Mouse (Mus musculus) MEL (cell line): ENCODE measurements around the gene Gm12248. TPM values are rescaled to one million over a fixed set of nuclear protein-coding genes. Genes with fewer than 3 reads are reported as not detected.

Source experiments
- DNase-seq: peaks from one replicate; pipeline ENCODE4 v3.0.0; 2011; ENCODE audit warnings: low read depth, low spot score
- H3K27ac ChIP-seq: 2 replicates; pipeline ENCODE4 v1.5.1; 2012; ENCODE audit warnings: low read depth, mild to moderate bottlenecking, control low read depth, low read length, moderate library complexity; ENCODE audit not compliant: control insufficient read depth
- H3K27me3 ChIP-seq, 2 experiments: fragments of 150-350 bp in 1 of 2; sonication (generic) in 1 of 2; 2 replicates each; pipeline ENCODE4 v1.6.1; 2012; ENCODE audit warnings: low read length in 2 of 2, mild to moderate bottlenecking in 2 of 2, improper control_type of control experiment in 1 of 2, moderate library complexity in 1 of 2; ENCODE audit not compliant: insufficient read depth in 2 of 2, control insufficient read depth in 1 of 2
- H3K36me3 ChIP-seq, 2 experiments: 2 replicates each; pipeline ENCODE4 v1.6.1; 2012 to 2014; ENCODE audit warnings: low read length in 2 of 2, improper control_type of control experiment in 1 of 2, inconsistent platforms in 1 of 2, mild to moderate bottlenecking in 1 of 2; ENCODE audit not compliant: insufficient read depth in 2 of 2, control insufficient read depth in 1 of 2
- H3K4me1 ChIP-seq, 2 experiments: fragments of 150-350 bp in 1 of 2; sonication (generic) in 1 of 2; 2 replicates each; pipeline ENCODE4 v1.6.1; 2012; ENCODE audit warnings: low read length in 2 of 2, improper control_type of control experiment in 1 of 2, mild to moderate bottlenecking in 1 of 2; ENCODE audit not compliant: insufficient read depth in 2 of 2, control insufficient read depth in 1 of 2
- H3K4me3 ChIP-seq, 2 experiments: fragments of 150-350 bp in 1 of 2; sonication (generic) in 1 of 2; 2 replicates each; pipeline ENCODE4 v1.5.1; 2012; ENCODE audit warnings: low read depth in 2 of 2, low read length in 2 of 2, mild to moderate bottlenecking in 2 of 2, moderate library complexity in 2 of 2, control low read depth in 1 of 2, improper control_type of control experiment in 1 of 2; ENCODE audit not compliant: control insufficient read depth in 1 of 2, insufficient read depth in 1 of 2
- H3K79me2 ChIP-seq: 2 replicates; pipeline ENCODE4 v1.6.1; 2012; ENCODE audit warnings: mild to moderate bottlenecking, low read length, moderate library complexity; ENCODE audit not compliant: control insufficient read depth, poor library complexity, insufficient read depth
- H3K9ac ChIP-seq: 2 replicates; pipeline ENCODE4 v1.6.1; 2012; ENCODE audit warnings: low read depth, mild to moderate bottlenecking, control low read depth, low read length, moderate library complexity; ENCODE audit not compliant: control insufficient read depth, poor library complexity, severe bottlenecking
- H3K9me3 ChIP-seq: fragments of 150-350 bp; sonication (generic); replicated peaks from 2 replicates; pipeline ENCODE4 v1.6.1; 2012; ENCODE audit warnings: mild to moderate bottlenecking, low read length, improper control_type of control experiment, moderate library complexity; ENCODE audit not compliant: insufficient read depth
- CHD1 ChIP-seq: IDR thresholded peaks from 2 replicates; pipeline ENCODE4 v1.6.1; 2012; ENCODE audit warnings: low read depth, mild to moderate bottlenecking, inconsistent platforms, low read length, improper control_type of control experiment
- CTCF ChIP-seq, 3 experiments: IDR thresholded peaks in 2 of 3; conservative IDR thresholded peaks in 1 of 3; 2 replicates each; pipeline ENCODE4 v1.5.1; 2011 to 2012; ENCODE audit warnings: low read length in 3 of 3, low read depth in 2 of 3, mild to moderate bottlenecking in 2 of 3, improper control_type of control experiment in 1 of 3, inconsistent platforms in 1 of 3, mixed read lengths in 1 of 3, moderate library complexity in 1 of 3; ENCODE audit not compliant: control insufficient read depth in 1 of 3, insufficient read depth in 1 of 3, poor library complexity in 1 of 3, severe bottlenecking in 1 of 3
- EP300 ChIP-seq, 2 experiments: IDR thresholded peaks; 2 replicates each; pipeline ENCODE4 v1.6.1; 2011; ENCODE audit warnings: improper control_type of control experiment in 2 of 2, low read length in 2 of 2, low read depth in 1 of 2, mild to moderate bottlenecking in 1 of 2
- GATA1 ChIP-seq: IDR thresholded peaks from 2 replicates; pipeline ENCODE4 v1.6.1; 2011; ENCODE audit warnings: low read depth, low read length, improper control_type of control experiment
- HCFC1 ChIP-seq: IDR thresholded peaks from 2 replicates; pipeline ENCODE4 v1.6.1; 2012; ENCODE audit warnings: low read depth, mild to moderate bottlenecking, inconsistent platforms, low read length, improper control_type of control experiment, moderate library complexity
- KAT2A ChIP-seq: conservative IDR thresholded peaks from 2 replicates; pipeline ENCODE4 v1.6.1; 2012; ENCODE audit warnings: low read depth, low read length, improper control_type of control experiment, inconsistent platforms
- MAFK ChIP-seq: IDR thresholded peaks from 2 replicates; pipeline ENCODE4 v1.6.1; 2011; ENCODE audit warnings: low read depth, mild to moderate bottlenecking, low read length, improper control_type of control experiment, borderline replicate concordance
- MAX ChIP-seq: IDR thresholded peaks from 2 replicates; pipeline ENCODE4 v1.6.1; 2011; ENCODE audit warnings: low read length, improper control_type of control experiment
- MAZ ChIP-seq: IDR thresholded peaks from 2 replicates; pipeline ENCODE4 v1.6.1; 2012; ENCODE audit warnings: low read depth, mild to moderate bottlenecking, inconsistent platforms, low read length, improper control_type of control experiment
- MXI1 ChIP-seq: IDR thresholded peaks from 2 replicates; pipeline ENCODE4 v1.6.1; 2011; ENCODE audit warnings: mild to moderate bottlenecking, low read depth, low read length, improper control_type of control experiment
- MYC ChIP-seq: IDR thresholded peaks from 2 replicates; pipeline ENCODE4 v1.6.1; 2011; ENCODE audit warnings: low read depth, mild to moderate bottlenecking, low read length, improper control_type of control experiment, moderate library complexity
- POLR2A ChIP-seq, 2 experiments: IDR thresholded peaks; 2 replicates each; pipeline ENCODE4 v1.6.1; 2011 to 2012; ENCODE audit warnings: low read length in 2 of 2, mild to moderate bottlenecking in 2 of 2, control low read depth in 1 of 2, improper control_type of control experiment in 1 of 2, low read depth in 1 of 2, moderate library complexity in 1 of 2; ENCODE audit not compliant: control insufficient read depth in 1 of 2, insufficient read depth in 1 of 2, poor library complexity in 1 of 2
- POLR2AphosphoS2 ChIP-seq: IDR thresholded peaks from 2 replicates; pipeline ENCODE4 v1.6.1; 2011; ENCODE audit warnings: low read length, improper control_type of control experiment
- RAD21 ChIP-seq: IDR thresholded peaks from 2 replicates; pipeline ENCODE4 v1.6.1; 2011; ENCODE audit warnings: mild to moderate bottlenecking, low read depth, low read length, improper control_type of control experiment
- RCOR1 ChIP-seq: IDR thresholded peaks from 2 replicates; pipeline ENCODE4 v1.6.1; 2012; ENCODE audit warnings: low read depth, mild to moderate bottlenecking, inconsistent platforms, low read length, improper control_type of control experiment
- SIN3A ChIP-seq: IDR thresholded peaks from 2 replicates; pipeline ENCODE4 v1.6.1; 2012; ENCODE audit warnings: low read length, improper control_type of control experiment, inconsistent platforms
- SMC3 ChIP-seq: IDR thresholded peaks from 2 replicates; pipeline ENCODE4 v1.6.1; 2011; ENCODE audit warnings: low read depth, low read length, improper control_type of control experiment
- TAL1 ChIP-seq: IDR thresholded peaks from 2 replicates; pipeline ENCODE4 v1.6.1; 2012; ENCODE audit warnings: mild to moderate bottlenecking, inconsistent platforms, low read length, moderate library complexity, mixed read lengths
- TBP ChIP-seq: IDR thresholded peaks from 2 replicates; pipeline ENCODE4 v1.8.0; 2011; ENCODE audit warnings: low read depth, low read length, improper control_type of control experiment
- TCF12 ChIP-seq: IDR thresholded peaks from 2 replicates; pipeline ENCODE4 v1.6.1; 2014; ENCODE audit warnings: low read depth, mild to moderate bottlenecking, inconsistent platforms, low read length, improper control_type of control experiment, moderate library complexity
- USF1 ChIP-seq: IDR thresholded peaks from 2 replicates; pipeline ENCODE4 v1.6.1; 2014; ENCODE audit warnings: low read depth, mild to moderate bottlenecking, inconsistent platforms, low read length, improper control_type of control experiment, moderate library complexity
- USF2 ChIP-seq, 2 experiments: IDR thresholded peaks; 2 replicates each; pipeline ENCODE4 v1.6.1; 2011 to 2012; ENCODE audit warnings: improper control_type of control experiment in 2 of 2, low read length in 2 of 2, borderline replicate concordance in 1 of 2, inconsistent platforms in 1 of 2, low read depth in 1 of 2, mild to moderate bottlenecking in 1 of 2; ENCODE audit not compliant: insufficient read depth in 1 of 2
- ZMIZ1 ChIP-seq: IDR thresholded peaks from 2 replicates; pipeline ENCODE4 v1.6.1; 2012; ENCODE audit warnings: low read depth, mild to moderate bottlenecking, inconsistent platforms, low read length, improper control_type of control experiment, moderate library complexity
- ZNF384 ChIP-seq: IDR thresholded peaks from 2 replicates; pipeline ENCODE4 v1.6.1; 2012; ENCODE audit warnings: low read depth, mild to moderate bottlenecking, inconsistent platforms, low read length, improper control_type of control experiment
- polyA plus RNA-seq, 2 experiments: library from polyadenylated mRNA; stranded (reverse) in 1 of 2; unstranded in 1 of 2; fragments of >175 nt in 1 of 2; fragments of >200 nt in 1 of 2; gene quantifications; 2 replicates each; pipeline versions ENCODE4 v1.2.1 to v1.2.4; 2012; ENCODE audit warnings: low replicate concordance in 2 of 2, low read depth in 1 of 2; ENCODE audit not compliant: insufficient read length in 2 of 2, insufficient read depth in 1 of 2, missing spikeins in 1 of 2
- total RNA-seq: library from RNA; depleted of rRNA; stranded (reverse); fragments of 300-350 nt; gene quantifications from 2 replicates; pipeline ENCODE4 v1.2.3, GENCODE M21; 2012

Gene Gm12248
- total and polyA plus RNA-seq, 3 experiments, result 0.12 to 0.65 TPM; not detected in 1

DNA sequence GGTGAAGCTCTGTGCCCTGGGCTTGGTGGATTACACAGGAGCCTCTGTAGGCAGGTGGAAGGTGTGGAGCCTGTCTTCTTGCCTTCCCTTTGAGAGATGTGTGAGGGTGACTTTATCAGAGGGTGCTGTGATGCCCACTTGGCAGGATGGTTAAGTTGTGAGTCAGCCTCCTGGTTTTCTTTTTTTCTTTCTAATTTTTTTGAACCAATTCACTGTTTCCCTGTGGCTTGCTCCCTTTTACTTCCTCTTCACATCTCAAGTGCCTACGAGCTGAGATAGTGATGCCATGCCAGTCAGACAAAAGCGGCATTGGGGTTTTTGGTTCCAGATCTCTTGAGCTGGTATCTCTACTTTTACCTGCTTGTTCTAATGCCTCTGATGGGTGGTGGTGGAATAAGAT, 68.3 kb downstream of the Gm12248 start:
- TF ChIP-seq MXI1 (no peak), RAD21 (no peak), GATA1 (0 out of 2 replicates have a peak, but pooled peaks have one; percentile 4), MAFK (no peak), MAZ (no peak), RCOR1 (no peak), SIN3A (peak; percentile 13; the same call in 1 of the 2 replicates), TBP (no peak)
- Histone ChIP-seq H3K79me2 (peaks cover 92% of the 10 kb centered on the region), H3K36me3 (peaks cover 24 to 34% of the 10 kb centered on the region in 2 experiments), H3K4me3 (no peak overlapping the region), H3K27me3 (no peaks in the 10 kb centered on the region), H3K4me1 (peaks cover 20 to 27% of the 10 kb centered on the region in 2 experiments), H3K27ac (peak overlapping the region; percentile 7; the same call in 1 of the 2 replicates), H3K9me3 (no peaks in the 10 kb centered on the region), H3K9ac (no peak overlapping the region)
- peak; percentile 64 for DNase-seq

DNA sequence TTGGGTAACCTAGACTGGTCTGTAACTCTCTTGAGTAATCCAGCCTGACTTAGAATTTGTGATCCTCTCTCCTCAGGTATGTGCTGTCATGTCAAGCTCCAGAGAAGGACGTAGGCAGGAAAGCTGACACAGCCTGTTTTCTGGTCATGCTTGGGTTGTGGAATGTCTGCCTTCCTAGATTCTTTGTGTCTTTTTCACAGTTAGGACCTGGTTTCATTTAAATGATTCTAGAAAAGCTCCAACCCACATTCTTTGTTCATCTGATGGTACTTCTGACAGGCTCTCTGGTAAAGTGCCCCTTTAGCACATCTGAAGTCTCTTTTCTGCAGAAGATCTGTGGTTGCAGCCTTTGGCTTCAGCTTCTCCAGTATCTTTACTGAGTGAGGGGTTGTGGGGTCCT, 68.7 kb downstream of the Gm12248 start:
- Histone ChIP-seq H3K27ac (peak overlapping the region; percentile 7; the same call in 1 of the 2 replicates), H3K36me3 (peaks cover 26 to 32% of the 10 kb centered on the region in 2 experiments), H3K27me3 (no peaks in the 10 kb centered on the region), H3K9me3 (no peaks in the 10 kb centered on the region), H3K79me2 (peaks cover 92% of the 10 kb centered on the region), H3K9ac (no peak overlapping the region), H3K4me3 (no peak overlapping the region), H3K4me1 (peaks cover 20 to 27% of the 10 kb centered on the region in 2 experiments)
- no peak for DNase-seq
- TF ChIP-seq SMC3 (no peak), POLR2A (IDR thresholded peaks at IDR 0.05; ENCODE audit: control insufficient read depth in 1 of 2, insufficient read depth in 1 of 2, low read depth in 1 of 2, low read length in 2 of 2, poor library complexity in 1 of 2) (no peak), EP300 (IDR thresholded peaks at IDR 0.05; ENCODE audit: low read depth in 1 of 2, low read length in 2 of 2) (no peak), GATA1 (no peak), TCF12 (no peak), CTCF (IDR thresholded peaks at IDR 0.05 in 2 of 3, conservative IDR thresholded peaks at IDR 0.05 in 1 of 3; ENCODE audit: control insufficient read depth in 1 of 3, insufficient read depth in 1 of 3, low read depth in 2 of 3, low read length in 3 of 3, poor library complexity in 1 of 3, severe bottlenecking in 1 of 3) (no peak), MYC (no peak), ZMIZ1 (no peak), HCFC1 (no peak), TAL1 (no peak), USF1 (no peak), RCOR1 (no peak), USF2 (IDR thresholded peaks at IDR 0.05; ENCODE audit: borderline replicate concordance in 1 of 2, insufficient read depth in 1 of 2, low read depth in 1 of 2, low read length in 2 of 2) (no peak), MAX (no peak), ZNF384 (no peak), POLR2AphosphoS2 (no peak), CHD1 (no peak), KAT2A (no peak)
